Mouse (Mus musculus) kidney, postnatal 36 days (tissue): Measurements from ENCODE around the gene Zfyve19.

ENCODE experiments used
- DNase-seq, 2 experiments: peaks; one replicate each; pipeline ENCODE4 v3.0.0; 2021 to 2022; ENCODE audit warnings: mixed read lengths in 2 of 2

Gene Zfyve19

DNA sequence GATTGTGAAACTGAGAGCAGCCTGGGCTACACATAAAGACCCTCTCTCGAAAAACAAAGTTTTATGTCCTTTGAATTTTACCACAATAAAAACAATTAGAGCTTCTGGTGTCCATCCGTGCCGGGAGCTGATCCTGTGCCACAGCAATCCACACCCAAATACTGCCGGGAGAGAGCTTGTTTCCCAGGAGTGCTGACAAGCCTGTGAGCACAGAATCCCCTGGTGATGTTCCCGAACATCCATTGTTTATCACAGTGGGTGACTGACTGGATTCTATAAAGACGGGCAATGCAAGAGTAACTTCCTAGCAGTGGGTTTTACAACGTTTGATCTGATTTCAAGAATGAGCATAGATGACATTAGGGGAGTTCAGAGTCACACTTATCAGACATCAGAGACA, 46.6 kb downstream of the Zfyve19 start:
- no peak for DNase-seq

DNA sequence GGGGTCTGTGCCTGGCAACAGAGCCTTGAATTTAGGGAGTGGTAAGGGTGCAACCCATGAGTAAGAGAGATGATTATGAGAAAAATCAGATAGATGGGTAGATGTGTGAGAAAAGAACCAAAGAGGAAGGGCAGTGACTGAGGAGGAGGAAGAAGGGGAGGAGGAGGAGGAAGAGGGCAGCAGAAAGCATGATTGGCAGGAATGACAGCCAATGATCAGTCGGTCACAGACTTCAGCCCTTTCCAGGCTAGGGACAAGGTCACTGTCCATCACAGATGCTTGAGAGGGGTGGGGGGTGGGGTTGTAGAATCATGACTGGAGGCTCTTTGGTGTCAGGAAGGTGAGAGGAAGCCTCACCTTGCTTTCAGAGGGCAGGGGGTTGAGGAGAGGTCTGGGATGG, 52.1 kb downstream of the Zfyve19 start:
- DNase-seq, result no peak

DNA sequence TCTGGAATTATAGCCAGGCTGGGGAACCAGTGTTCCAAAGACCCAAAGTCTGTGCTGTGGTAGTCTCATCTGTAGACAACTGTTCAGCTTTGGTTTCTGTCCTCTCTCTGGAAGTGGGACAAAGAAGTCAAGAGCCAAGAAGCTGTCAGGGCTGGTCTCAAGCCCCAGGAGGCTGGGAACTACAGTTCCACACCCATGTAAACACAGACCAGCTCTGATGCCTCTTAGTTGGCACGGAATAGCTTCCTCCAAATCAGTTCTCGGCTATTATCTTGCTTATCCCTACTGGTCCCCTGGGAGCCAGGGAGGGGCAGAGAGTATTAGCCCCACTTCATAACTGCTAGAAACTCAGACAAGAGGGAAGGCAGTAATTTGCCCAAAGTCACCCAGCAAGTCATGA, 52.9 kb downstream of the Zfyve19 start:
- no peak for DNase-seq

DNA sequence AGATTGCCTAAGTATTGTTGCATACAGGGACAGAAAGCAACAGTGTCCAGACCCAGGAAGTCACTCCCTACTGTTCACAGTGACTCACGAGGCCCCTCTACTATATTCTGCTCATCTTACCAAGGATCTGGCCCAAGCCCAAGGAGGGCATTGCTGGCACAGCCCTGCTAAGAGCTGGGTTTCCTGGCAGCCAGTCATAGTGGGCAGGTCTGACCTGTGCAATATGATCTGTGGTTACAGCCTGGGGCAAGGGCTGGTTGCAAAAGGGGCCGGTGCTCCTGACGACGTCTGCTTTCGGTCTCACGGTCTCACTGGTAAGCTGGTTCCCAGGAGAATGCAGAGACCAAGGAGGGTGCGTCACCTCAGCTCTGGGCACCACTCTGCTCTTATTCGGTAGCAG, 54.6 kb downstream of the Zfyve19 start:
- DNase-seq, result peak; percentile 87 to 88

DNA sequence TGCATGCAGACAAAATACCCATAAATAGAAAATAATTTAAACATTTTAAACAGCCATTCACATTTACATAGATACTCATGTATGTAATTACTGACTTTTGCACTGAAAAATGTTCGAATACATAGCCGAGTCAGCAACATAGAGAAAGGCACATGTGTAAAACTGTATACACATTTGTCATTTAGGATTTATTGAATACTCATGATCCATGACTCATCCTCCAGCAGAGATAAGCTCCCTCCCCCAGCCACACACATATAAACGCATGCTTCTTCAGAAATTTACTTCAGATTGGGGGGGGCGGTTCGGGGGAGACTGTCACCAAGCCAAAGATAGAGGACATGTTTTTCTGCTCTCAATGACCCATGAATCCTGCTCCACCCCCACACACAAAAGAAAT, 55.4 kb downstream of the Zfyve19 start:
- DNase-seq, result no peak
